Mouse (Mus musculus) midbrain, embryonic 16.5 days (tissue): Measurements from ENCODE around the gene Miga2. TPM values are rescaled to one million over a fixed set of nuclear protein-coding genes. Genes with fewer than 3 reads are reported as not detected.
"Not testable (repeated sequence)": the region's sequence is repeated elsewhere in the genome, so short reads cannot be mapped to it uniquely, and the experiment has no call there.

Source experiments
- ATAC-seq: fragments of 200-750 bp; cut with Nextera tagmentation; 2 replicates; pipeline ENCODE4 v1.8.0; 2017; ENCODE audit warnings: moderate TSS enrichment
- H3K27ac ChIP-seq: fragments of 300-500 bp; sonication (generic); 2 replicates; pipeline ENCODE4 v1.5.1; 2014; ENCODE audit warnings: mild to moderate bottlenecking, low read length, mixed read lengths
- H3K27me3 ChIP-seq: fragments of 300-500 bp; sonication (generic); 2 replicates; pipeline ENCODE4 v1.6.1; 2014; ENCODE audit warnings: low read depth, low read length, mixed read lengths; ENCODE audit not compliant: control insufficient read depth, insufficient read depth
- H3K36me3 ChIP-seq: fragments of 300-500 bp; sonication (generic); 2 replicates; pipeline ENCODE4 v1.6.1; 2014; ENCODE audit warnings: mild to moderate bottlenecking, low read length, moderate library complexity, mixed read lengths; ENCODE audit not compliant: control insufficient read depth, insufficient read depth
- H3K4me1 ChIP-seq: fragments of 300-500 bp; sonication (generic); 2 replicates; pipeline ENCODE4 v1.6.1; 2014; ENCODE audit warnings: mild to moderate bottlenecking, low read length, mixed read lengths; ENCODE audit not compliant: control insufficient read depth, insufficient read depth
- H3K4me2 ChIP-seq: fragments of 300-500 bp; sonication (generic); 2 replicates; pipeline ENCODE4 v1.6.1; 2014; ENCODE audit warnings: mild to moderate bottlenecking, low read length, mixed read lengths
- H3K4me3 ChIP-seq: fragments of 300-500 bp; sonication (generic); 2 replicates; pipeline ENCODE4 v1.5.1; 2014; ENCODE audit warnings: low read depth, mild to moderate bottlenecking, low read length, moderate library complexity, mixed read lengths
- H3K9ac ChIP-seq: fragments of 300-500 bp; sonication (generic); 2 replicates; pipeline ENCODE4 v1.6.1; 2014; ENCODE audit warnings: low read depth, low read length, mixed read lengths
- H3K9me3 ChIP-seq: fragments of 300-500 bp; sonication (generic); replicated peaks from 2 replicates; pipeline ENCODE4 v1.6.1; 2014; ENCODE audit warnings: mild to moderate bottlenecking, low read length, mixed read lengths; ENCODE audit not compliant: control insufficient read depth, poor library complexity, severe bottlenecking
- WGBS: fragments of 180-500 bp; shearing (Covaris S2); extraction: QIAGEN DNeasy Blood & Tissue Kit; methylation state at CpG from one replicate; pipeline ENCODE4 v1.1.7; 2014; 5-methylcytosine and 5-hydroxymethylcytosine counted together
- polyA plus RNA-seq: library from polyadenylated mRNA; unstranded; fragments of >200 nt; fragmentation: Nextera tagmentation; extraction: Ambion mirVana; gene quantifications from 2 replicates; pipeline ENCODE4 v1.2.1, GENCODE M21; 2015

The Miga2 gene
- polyA plus RNA-seq, 1 experiment from 2014 or later: 35.0 TPM

- no peak overlapping the region for H3K27ac ChIP-seq
- no peak overlapping the region for H3K4me3 ChIP-seq
- ATAC-seq: no peak
- H3K4me2 ChIP-seq: no peak overlapping the region
- no peaks in the 10 kb centered on the region for H3K9me3 ChIP-seq
- WGBS: 97% methylated on average over 5 of the region's 5 CpGs
- peaks cover 48% of the 10 kb centered on the region for H3K36me3 ChIP-seq
- peaks cover 11% of the 10 kb centered on the region for H3K4me1 ChIP-seq
- no peaks in the 10 kb centered on the region for H3K27me3 ChIP-seq
- no peak overlapping the region for H3K9ac ChIP-seq
These were observed 45.6 kb downstream of the Miga2 start for GRCm38 (mm10) chr2:30409454-30410176.

- ATAC-seq: no peak
These were observed 49.3 kb downstream of the Miga2 start for GRCm38 (mm10) chr2:30413038-30413973.

GRCm38 (mm10) chr2:30414101-30414500, 50.1 kb downstream of the Miga2 start:
- Histone ChIP-seq H3K9me3 (no peaks in the 10 kb centered on the region), H3K4me3 (peak overlapping the region; percentile 94; the same call in 1 of the 2 replicates), H3K36me3 (peaks cover 13% of the 10 kb centered on the region; the same call in 1 of the 2 replicates), H3K27me3 (no peaks in the 10 kb centered on the region), H3K4me1 (peaks cover 32% of the 10 kb centered on the region), H3K9ac (no peak overlapping the region), H3K4me2 (peak overlapping the region; percentile 73), H3K27ac (no peak overlapping the region)
- ATAC-seq: no peak
- WGBS: 97% methylated on average over 4 of the region's 4 CpGs

More at GRCm38 (mm10) chr2:30413038-30413973, 49.3 kb downstream of the Miga2 start:
- H3K27ac ChIP-seq: no peak overlapping the region
- WGBS: 81% methylated on average over 16 of the region's 16 CpGs
- H3K27me3 ChIP-seq: no peaks in the 10 kb centered on the region
- H3K9me3 ChIP-seq: no peaks in the 10 kb centered on the region
- peaks cover 18% of the 10 kb centered on the region for H3K36me3 ChIP-seq
- H3K4me1 ChIP-seq: peaks cover 24% of the 10 kb centered on the region
- no peak overlapping the region for H3K4me3 ChIP-seq
- H3K9ac ChIP-seq: 0 out of 2 replicates have a peak overlapping the region, but pooled peaks have one; percentile 7
- peak overlapping the region; percentile 4; the same call in 1 of the 2 replicates for H3K4me2 ChIP-seq

GRCm38 (mm10) chr2:30414681-30415080, 50.6 kb downstream of the Miga2 start:
- ATAC-seq: peak; percentile 6
- H3K9me3 ChIP-seq: no peaks in the 10 kb centered on the region
- peaks cover 36% of the 10 kb centered on the region for H3K4me1 ChIP-seq
- H3K9ac ChIP-seq: peak overlapping the region; percentile 97
- no peak overlapping the region for H3K27ac ChIP-seq
- WGBS: 56% methylated on average over 5 of the region's 5 CpGs
- H3K27me3 ChIP-seq: no peaks in the 10 kb centered on the region
- peak overlapping the region; percentile 73 for H3K4me2 ChIP-seq
- peaks cover 9% of the 10 kb centered on the region; the same call in 1 of the 2 replicates for H3K36me3 ChIP-seq
- peak overlapping the region; percentile 94 for H3K4me3 ChIP-seq

GRCm38 (mm10) chr2:30415157-30415935, 51.3 kb downstream of the Miga2 start, which contains the start of gene Crat:
Gene Crat, minus strand, starts transcription at chr2:30415813.
- H3K4me2 ChIP-seq: peak within 1 kb of the TSS; percentile 73
- H3K27me3 ChIP-seq: no peaks in the 10 kb centered on the region
- peaks cover 36% of the 10 kb centered on the region for H3K4me1 ChIP-seq
- H3K4me3 ChIP-seq: peak within 1 kb of the TSS; percentile 94
- H3K9ac ChIP-seq: peak within 1 kb of the TSS; percentile 97
- WGBS: under 1% methylated on average over 57 of the region's 58 CpGs
- H3K36me3 ChIP-seq: peaks cover 4% of the 10 kb centered on the region; the same call in 1 of the 2 replicates
- no peaks in the 10 kb centered on the region for H3K9me3 ChIP-seq
- peak; percentile 84 for ATAC-seq
- peak within 1 kb of the TSS; percentile 99 for H3K27ac ChIP-seq

GRCm38 (mm10) chr2:30415936-30416648, 52.1 kb downstream of the Miga2 start, which contains the start of gene Ptpa:
Gene Ptpa, plus strand, starts transcription at chr2:30416039.
- Histone ChIP-seq H3K4me2 (peak within 1 kb of the TSS; percentile 73), H3K36me3 (0 out of 2 replicates have a peak, but pooled peaks cover 4% of the 10 kb centered on the region), H3K27ac (peak within 1 kb of the TSS; percentile 99), H3K27me3 (no peaks in the 10 kb centered on the region), H3K4me3 (peak within 1 kb of the TSS; percentile 94), H3K9ac (peak within 1 kb of the TSS; percentile 97), H3K4me1 (peaks cover 36% of the 10 kb centered on the region), H3K9me3 (no peaks in the 10 kb centered on the region)
- under 1% methylated on average over 55 of the region's 67 CpGs for WGBS
- peak; percentile 93 for ATAC-seq

- Histone ChIP-seq H3K36me3 (0 out of 2 replicates have a peak, but pooled peaks cover 4% of the 10 kb centered on the region), H3K4me2 (peak overlapping the region; percentile 73), H3K27ac (peak overlapping the region; percentile 99), H3K9ac (peak overlapping the region; percentile 97), H3K4me1 (peaks cover 36% of the 10 kb centered on the region), H3K27me3 (no peaks in the 10 kb centered on the region), H3K4me3 (peak overlapping the region; percentile 94), H3K9me3 (no peaks in the 10 kb centered on the region)
- WGBS: under 1% methylated on average over 7 of the region's 7 CpGs
- ATAC-seq: no peak
These were observed 52.6 kb downstream of the Miga2 start for GRCm38 (mm10) chr2:30416649-30416965.

- H3K4me1 ChIP-seq: peaks cover 36% of the 10 kb centered on the region
- WGBS: 81% methylated on average over 6 of the region's 6 CpGs
- not testable (repeated sequence) for H3K9ac ChIP-seq, H3K9me3 ChIP-seq, H3K27ac ChIP-seq, ATAC-seq, H3K4me3 ChIP-seq, H3K27me3 ChIP-seq, H3K36me3 ChIP-seq
- peak overlapping the region; percentile 73 for H3K4me2 ChIP-seq
These were observed 53.1 kb downstream of the Miga2 start for GRCm38 (mm10) chr2:30417154-30417553.
